Mouse (Mus musculus) left cerebral cortex, postnatal 36 days (tissue): ENCODE results near the gene Duxf3. TPM values are rescaled to one million over a fixed set of nuclear protein-coding genes. Genes with fewer than 3 reads are reported as not detected.
"Not testable (repeated sequence)": the region's sequence is repeated elsewhere in the genome, so short reads cannot be mapped to it uniquely, and the experiment has no call there.

Source experiments
- DNase-seq, 2 experiments: peaks; one replicate each; pipeline ENCODE4 v3.0.0; 2021 to 2022; ENCODE audit warnings: low spot score in 2 of 2, mixed read lengths in 1 of 2
- intact Hi-C: fragments of 180-260 bp; cut with DNase I; formaldehyde crosslinking; loops from one replicate; pipeline ENCODE4 v1.15.1; 2025
- total RNA-seq, 2 experiments: library from RNA; stranded (reverse); gene quantifications; 2 replicates each; pipeline ENCODE4 v1.2.3; 2021

Gene Duxf3
- not detected for total RNA-seq

DNA sequence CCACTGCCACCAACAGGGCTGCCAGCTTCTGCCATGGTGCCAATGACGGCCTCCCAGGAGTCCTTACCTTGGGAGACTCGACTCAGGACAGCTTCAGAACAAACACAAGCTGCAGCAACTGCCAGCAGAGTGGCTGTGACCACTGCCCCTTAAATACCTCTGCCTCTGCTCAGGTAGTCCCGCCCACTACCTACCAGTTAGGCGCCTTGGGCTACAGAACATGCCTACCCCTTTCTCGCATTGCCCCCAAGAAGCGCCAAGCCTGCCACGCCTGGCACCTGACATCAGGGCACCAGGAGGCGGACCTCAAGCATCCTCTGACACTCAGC lies at the start of gene Duxf3:
Duxf3 (minus strand) TSS at position 35 of the 329 bp plus-strand sequence.
- DNase-seq, intact Hi-C loops: not testable (repeated sequence)

DNA sequence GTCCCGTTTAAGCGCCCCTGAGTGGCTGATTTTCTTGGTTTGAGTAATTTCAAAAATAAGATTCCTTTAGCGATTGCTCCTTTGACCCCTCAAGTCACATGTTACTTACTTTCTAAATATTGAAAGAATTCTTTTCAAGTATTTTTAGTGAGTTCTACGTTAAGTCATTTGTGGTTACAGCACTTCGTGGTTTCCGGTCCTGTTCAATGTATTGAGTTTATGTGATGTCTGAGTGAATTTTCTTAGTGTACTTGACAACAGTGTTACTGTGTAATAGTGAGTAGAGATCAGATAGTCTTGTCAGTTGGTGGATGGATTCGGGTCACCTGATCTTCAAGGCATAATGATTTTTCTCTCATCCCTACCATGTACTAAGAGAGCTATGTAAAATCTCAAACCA lies 49.8 kb upstream of the Duxf3 start:
- no peak for DNase-seq
- intact Hi-C loops, result no loop called here

DNA sequence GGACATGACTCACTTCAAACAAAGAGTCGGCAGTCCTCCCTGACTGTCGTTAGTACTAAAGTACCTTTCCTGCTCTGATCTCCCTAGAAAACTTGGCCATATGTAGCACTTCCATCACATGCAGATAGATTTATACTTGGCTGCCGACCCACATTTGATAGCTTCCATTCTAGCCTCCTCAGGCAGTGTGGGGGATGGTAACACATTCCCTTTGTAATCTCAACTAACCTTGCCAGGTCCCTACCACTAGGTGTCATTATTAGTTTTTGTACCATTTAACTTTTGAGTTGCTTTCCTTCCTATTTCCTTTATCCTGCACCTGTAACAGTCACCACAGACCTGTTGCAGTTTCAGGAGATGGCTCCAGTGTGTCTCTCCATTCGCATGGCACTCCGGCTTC lies 26.0 kb upstream of the Duxf3 start:
- intact Hi-C loops, result loop anchor here (10.0 kb wide), 1 partner anchor 514 kb away; no protein-coding TSS in a partner anchor
- DNase-seq, result no peak

DNA sequence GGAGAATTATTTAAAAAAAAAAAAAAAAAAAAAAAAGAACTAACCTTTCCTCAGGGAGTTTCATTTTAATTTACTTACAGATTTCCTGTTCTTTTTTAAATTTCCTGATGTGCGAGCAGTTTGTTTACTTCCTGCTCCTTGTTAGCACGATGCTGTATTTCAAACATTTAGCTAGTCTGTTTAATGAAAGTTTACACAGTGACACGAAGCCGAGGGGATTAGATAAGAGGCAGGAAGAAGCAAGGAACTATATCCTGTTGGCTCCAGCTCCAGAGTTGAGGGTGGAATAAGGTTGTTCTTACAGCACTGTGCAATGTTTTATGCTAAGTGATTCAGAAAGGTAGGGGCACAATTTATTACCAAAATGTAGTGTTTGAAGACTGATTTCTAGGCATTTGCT lies 23.5 kb upstream of the Duxf3 start:
- DNase-seq, result no peak
- intact Hi-C loops, result loop anchor here (10.0 kb wide), 1 partner anchor 511 kb away; no protein-coding TSS in a partner anchor

DNA sequence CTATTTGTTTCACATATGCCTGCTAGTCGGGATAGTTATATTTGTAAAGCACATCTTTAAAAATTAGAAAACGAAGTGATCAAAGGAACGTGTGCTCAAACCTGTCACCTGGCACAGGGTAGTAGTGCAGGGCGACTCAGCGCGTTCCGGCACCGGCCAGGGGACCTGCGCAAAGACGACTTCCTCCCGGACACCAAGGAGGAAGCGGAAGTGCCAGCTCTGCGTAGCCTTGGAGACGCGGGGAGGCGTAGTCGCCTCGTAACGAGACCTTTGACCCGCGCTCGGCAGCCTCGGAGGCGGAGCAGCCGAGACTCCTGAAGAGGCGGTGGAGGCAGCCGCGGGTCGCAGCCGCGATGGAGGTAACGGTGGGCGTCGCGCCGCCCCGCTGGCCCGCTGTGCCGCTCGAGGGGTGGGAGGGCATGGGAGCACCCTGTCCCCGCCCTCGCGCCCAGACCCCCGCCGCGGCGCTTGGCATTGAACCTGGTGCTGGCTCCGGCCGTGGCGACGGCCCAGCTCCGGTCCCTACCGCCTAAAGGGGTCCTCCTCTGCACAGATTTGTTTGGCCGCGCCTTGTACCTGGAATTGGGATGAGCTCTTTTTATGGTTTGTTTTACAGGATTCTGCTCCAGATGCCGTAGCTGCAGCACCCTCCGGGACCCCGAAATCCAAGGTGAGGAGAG lies 22.9 kb upstream of the Duxf3 start, which contains the start of gene Gcc2:
Gcc2 (plus strand) TSS at position 285 of the 680 bp plus-strand sequence.
- intact Hi-C loops, result loop anchor here (10.0 kb wide), 1 partner anchor 511 kb away; no protein-coding TSS in a partner anchor
- DNase-seq, result peak; percentile 91 to 94

DNA sequence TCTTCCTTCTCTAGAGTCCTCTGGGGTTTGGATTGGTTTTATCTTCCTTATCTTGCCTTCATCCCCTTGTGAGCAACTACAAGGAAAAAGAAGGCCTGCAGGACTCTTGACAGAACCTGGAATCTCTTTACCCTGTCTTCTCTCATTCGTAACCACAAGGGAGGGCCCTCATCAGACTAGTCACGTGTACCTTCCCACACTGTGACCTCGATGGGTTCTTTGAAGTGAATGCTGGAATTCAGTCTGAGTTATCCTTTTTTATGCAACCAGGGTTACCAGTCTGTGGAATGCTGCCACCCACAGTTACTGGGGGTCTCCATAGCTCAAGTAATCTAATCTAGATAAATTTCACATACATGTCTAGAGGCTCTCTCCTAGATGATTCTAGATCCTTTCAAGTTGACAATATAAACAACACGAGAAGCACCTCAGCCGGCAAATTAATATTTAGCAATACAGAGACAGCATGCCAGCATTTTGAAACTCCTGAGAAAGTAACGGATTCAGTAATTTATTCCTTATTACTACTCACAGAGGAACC lies 22.2 kb upstream of the Duxf3 start:
- intact Hi-C loops, result loop anchor here (10.0 kb wide), 1 partner anchor 510 kb away; no protein-coding TSS in a partner anchor
- DNase-seq, result no peak

DNA sequence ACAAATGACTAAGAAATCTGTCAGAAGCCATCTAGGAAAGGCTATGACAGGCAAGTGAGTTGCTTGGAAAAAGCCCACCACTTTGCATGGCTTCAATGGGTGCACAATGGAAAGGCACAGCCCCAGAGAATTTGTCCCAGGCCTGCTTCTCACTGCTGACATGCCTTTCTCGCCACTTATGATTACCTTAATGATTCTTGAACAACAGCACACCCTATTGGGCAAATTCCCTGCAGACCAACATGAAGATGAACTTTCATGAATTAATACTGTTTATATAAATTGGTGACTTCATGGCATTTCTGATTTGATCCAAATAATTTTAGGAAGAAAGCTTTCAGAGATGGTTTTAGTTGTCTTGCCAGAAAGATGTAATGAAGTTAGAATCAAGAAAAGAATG lies 17.1 kb upstream of the Duxf3 start:
- intact Hi-C loops, result no loop called here
- no peak for DNase-seq

DNA sequence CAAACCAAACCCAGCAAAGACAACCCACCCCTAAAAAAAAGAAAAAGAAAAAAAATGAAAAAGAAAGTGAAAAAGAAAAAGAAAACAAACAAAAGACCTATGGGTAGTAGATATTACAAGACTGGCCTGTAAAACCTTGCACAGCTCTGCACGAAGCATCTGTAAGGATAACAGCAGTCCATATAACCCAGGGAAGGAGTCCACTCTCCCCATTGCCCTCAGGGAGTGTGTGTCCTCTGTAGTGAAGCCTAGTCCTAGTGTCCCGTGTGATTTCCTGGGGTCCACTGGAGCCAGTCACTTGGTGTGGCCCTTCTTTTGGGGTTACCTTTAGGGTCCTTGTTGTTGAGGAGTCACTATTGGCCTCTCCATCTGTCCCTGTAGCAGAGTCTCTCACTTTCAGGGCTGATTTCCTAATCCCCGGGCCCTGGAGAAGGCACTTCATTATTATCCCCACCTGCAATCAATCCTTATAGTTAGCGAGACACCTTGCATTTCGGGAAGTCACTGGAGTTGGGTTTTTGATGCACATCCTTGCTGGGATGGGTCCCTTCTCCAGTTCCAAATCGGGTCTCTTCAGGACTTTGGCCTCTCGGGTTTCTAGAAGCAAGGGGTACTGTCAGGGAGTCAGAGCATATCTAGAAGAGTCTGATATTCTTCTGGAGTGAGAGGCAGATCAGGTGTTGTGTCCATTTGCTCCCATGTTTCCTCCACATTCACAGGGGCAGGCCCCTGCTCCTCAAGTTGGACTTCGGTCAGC lies 6.7 kb upstream of the Duxf3 start:
- intact Hi-C loops, result not testable (repeated sequence)
- DNase-seq, result peak; percentile 46 to 67

DNA sequence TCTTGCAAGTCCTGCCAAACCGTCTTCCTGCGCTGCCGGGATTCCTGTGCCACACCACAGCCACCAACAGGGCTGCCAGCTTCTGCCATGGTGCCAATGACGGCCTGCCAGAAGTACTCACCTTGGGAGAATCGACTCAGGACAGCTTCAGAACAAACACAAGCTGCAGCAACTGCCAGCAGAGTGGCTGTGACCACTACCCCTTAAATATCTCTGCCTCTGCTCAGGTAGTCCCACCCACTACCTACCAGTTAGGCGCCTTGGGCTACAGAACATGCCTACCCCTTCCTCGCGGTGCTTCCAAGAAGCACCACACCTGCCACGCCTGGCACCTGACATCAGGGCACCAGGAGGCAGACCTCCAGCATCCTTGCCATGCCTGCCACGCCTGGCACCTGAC lies 4.1 kb upstream of the Duxf3 start, which contains the start of gene Gm4981:
Gm4981 (minus strand) TSS at position 89 of the 400 bp plus-strand sequence.
- intact Hi-C loops, result no loop called here
- no peak for DNase-seq

DNA sequence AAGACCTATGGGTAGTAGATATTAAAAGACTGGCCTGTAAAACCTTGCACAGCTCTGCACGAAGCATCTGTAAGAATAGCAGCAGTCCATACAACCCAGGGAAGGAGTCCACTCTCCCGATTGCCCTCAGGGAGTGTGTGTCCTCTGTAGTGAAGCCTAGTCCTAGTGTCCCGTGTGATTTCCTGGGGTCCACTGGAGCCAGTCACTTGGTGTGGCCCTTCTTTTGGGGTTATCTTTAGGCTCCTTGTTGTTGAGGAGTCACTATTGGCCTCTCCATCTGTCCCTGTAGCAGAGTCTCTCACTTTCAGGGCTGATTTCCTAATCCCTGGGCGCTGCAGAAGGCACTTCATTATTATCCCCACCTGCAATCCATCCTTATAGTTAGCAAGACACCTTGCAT lies 2.5 kb upstream of the Duxf3 start:
- intact Hi-C loops, result not testable (repeated sequence)

DNA sequence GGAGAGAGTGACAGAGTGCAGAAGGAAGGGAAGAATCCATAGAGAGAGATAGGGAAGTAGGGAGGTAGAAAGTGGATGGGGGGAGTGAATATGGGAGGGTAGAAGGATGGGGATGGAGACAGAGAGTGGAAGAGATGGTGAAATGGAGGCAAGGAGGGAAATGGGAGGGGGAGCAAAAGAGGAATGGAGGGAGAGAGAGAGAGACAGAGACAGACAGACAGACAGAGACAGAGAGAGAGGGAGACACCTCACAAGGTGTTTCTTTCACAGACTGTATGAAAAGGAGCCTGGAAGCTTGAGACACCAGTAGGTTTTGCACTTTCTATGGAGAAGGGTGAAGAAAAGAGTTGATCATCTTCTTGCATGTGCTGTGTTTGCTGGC lies 1.3 kb upstream of the Duxf3 start:
- DNase-seq, intact Hi-C loops: not testable (repeated sequence)

More for the DNA sequence above, 2.5 kb upstream of the Duxf3 start:
- DNase-seq, result not testable (repeated sequence)

DNA sequence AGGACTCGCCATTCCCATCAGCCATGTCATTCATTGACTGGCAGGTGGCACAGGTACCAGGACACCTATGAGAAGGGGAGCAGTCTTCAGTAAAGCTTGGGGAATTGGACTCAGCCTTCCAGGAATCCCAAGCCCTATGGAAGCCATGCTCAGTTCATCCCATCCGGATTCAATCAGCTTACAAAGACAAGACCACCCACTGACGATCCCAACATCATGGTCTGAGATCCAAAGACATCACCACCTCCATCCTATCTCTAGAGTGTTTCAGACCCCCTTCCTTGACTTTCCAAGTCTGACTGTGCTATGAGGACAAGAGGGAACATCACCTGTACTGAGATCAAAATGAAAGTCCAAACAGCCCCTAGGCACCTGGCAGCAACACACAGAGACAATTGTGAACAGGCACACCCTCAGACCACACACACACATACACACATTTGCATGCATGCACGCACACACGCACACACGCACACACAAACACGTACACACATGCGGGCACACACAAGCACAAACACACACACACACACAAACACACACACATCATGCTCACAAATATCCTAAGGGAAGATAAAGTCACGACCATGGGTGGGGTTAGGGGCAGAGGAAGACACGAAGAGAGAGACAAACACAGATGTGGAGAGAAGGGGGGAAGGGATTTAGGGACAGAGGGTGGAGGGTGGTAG lies 722 bp upstream of the Duxf3 start:
- DNase-seq, intact Hi-C loops: not testable (repeated sequence)

DNA sequence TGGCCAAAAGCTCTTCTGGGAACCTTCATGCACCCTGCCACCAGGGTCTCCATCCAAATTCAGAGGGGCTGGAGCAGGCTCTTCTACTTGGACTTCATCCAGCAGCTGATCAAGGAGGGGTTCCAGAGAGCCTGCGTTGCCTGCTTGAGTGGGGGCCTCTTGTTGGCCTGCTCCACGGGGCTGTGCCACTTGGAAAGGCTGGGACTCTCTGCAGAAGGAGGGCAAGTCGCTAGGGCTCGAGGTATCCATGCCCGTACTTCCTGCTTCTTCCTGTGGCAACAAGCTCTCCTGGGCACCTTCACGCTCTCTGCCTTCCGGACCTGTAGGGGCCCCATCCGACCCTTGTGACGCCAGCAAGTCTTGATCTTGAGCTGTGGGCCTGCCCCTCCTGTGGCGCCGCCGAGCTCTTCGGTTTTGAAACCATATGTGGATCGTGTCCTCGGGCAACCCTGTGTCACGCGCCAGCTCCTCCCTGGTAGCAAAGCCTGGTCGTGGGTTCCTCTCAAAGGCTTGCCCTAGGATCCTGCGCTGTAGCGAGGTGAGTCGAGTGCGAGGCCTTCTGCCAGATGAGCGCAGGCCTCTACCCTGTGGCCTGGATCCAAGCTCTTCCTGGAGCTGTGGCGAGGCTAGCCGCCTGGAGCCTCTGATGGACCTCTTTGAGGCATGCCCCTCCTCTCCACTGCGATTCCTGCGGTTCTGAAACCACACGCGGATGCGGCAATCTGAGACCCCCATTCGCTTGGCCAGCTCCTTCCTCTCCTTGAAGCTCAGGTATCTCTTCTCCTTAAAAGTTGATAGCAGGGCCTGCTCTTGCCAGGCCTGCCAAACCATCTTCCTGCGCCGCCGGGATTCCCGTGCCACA lies 465 bp downstream of the Duxf3 start:
- intact Hi-C loops, result not testable (repeated sequence)
- peak; percentile 75 to 76 for DNase-seq

DNA sequence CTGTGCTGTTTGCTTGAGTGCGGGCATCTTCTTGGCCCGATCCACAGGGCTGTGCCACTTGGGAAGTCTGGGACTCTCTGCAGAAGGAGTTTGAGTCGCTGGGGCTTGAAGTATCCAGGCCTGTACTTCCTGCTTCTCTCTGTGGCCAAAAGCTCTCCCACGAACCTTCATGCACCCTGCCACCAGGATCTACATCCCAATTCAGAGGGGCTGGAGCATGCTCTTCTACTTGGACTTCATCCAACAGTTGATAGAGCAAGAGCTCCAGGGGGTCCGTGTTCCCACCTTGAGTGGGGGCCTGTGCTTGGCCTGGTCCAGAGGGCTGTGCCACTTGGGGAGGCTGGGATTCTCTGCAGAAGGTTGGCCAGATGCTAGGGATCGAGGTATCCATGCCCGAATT lies 1.4 kb downstream of the Duxf3 start:
- DNase-seq, intact Hi-C loops: not testable (repeated sequence)

DNA sequence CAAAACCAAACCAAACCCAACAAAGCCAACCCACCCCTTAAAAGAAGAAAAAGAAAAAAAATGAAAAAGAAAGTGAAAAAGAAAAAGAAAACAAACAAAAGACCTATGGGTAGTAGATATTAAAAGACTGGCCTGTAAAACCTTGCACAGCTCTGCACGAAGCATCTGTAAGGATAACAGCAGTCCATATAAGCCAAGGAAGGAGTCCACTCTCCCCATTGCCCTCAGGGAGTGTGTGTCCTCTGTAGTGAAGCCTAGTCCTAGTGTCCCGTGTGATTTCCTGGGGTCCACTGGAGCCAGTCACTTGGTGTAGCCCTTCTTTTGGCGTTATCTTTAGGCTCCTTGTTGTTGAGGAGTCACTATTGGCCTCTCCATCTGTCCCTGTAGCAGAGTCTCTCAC lies 2.5 kb downstream of the Duxf3 start:
- intact Hi-C loops, DNase-seq: not testable (repeated sequence)

DNA sequence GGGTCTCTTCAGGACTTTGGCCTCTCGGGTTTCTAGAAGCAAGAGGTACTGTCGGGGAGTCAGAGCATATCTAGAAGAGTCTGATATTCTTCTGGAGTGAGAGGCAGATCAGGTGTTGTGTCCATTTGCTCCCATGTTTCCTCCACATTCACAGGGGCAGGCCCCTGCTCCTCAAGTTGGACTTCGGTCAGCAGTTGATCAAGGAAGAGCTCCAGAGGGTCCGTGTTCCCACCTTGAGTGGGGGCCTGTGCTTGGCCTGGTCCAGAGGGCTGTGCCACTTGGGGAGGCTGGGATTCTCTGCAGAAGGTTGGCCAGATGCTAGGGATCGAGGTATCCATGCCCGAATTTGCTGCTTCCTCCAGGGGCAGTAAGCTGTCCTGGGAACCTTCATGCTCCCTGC lies 4.7 kb downstream of the Duxf3 start:
- intact Hi-C loops, DNase-seq: not testable (repeated sequence)

DNA sequence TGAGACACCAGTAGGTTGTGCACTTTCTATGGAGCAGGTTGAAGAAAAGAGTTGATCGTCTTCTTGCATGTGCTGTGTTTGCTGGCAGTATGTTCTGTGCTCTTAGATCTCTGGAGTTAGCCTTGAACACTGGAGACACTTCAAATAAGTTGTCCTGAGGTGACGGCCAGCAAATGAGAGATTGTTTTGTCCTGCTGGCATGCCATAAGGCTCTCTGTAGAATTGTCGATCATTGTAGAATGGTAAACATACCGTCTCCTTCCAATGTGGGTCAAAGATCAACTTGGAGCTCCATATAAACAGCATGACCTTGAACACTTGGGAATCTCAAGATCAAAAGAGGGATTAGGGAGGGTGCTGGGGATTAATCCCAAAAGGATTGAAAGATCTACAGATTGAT lies 6.1 kb downstream of the Duxf3 start:
- intact Hi-C loops, DNase-seq: not testable (repeated sequence)

DNA sequence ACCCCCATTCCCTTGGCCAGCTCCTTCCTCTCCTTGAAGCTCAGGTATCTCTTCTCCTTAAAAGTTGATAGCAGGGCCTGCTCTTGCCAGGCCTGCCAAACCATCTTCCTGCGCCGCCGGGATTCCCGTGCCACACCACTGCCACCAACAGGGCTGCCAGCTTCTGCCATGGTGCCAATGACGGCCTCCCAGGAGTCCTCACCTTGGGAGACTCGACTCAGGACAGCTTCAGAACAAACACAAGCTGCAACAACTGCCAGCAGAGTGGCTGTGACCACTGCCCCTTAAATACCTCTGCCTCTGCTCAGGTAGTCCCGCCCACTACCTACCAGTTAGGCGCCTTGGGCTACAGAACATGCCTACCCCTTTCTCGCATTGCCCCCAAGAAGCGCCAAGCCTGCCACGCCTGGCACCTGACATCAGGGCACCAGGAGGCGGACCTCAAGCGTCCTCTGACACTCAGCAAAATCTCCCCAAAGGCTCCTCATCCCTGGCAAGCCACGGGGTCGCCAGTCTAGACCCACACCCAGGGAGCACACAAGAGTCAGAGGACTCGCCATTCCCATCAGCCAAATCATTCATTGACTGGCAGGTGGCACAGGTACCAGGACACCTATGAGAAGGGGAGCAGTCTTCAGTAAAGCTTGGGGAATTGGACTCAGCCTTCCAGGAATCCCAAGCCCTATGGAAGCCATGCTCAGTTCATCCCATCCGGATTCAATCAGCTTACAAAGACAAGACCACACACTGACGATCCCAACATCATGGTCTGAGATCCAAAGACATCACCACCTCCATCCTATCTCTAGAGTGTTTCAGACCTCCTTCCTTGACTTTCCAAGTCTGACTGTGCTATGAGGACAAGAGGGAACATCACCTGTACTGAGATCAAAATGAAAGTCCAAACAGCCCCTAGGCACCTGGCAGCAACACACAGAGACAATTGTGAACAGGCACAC lies 7.4 kb downstream of the Duxf3 start, which contains the start of gene AW822073:
AW822073 (minus strand) TSS at position 104 of the 959 bp plus-strand sequence.
- intact Hi-C loops, DNase-seq: not testable (repeated sequence)
